Mouse (Mus musculus) heart, adult 2 months (tissue): ENCODE results near the gene Gm20388.

Experiments
- CTCF ChIP-seq: fragments of 200-600 bp; IDR thresholded peaks from 2 replicates; pipeline ENCODE4 v1.8.1; 2022; ENCODE audit warnings: antibody characterized with exemption, mild to moderate bottlenecking, moderate library complexity
- EP300 ChIP-seq: fragments of 200-500 bp; IDR thresholded peaks from 2 replicates; pipeline ENCODE4 v1.6.1; 2011; ENCODE audit warnings: low read depth, low read length, control low read depth; ENCODE audit not compliant: insufficient read depth
- POLR2A ChIP-seq: fragments of 200-500 bp; IDR thresholded peaks from 2 replicates; pipeline ENCODE4 v1.6.1; 2011; ENCODE audit warnings: mild to moderate bottlenecking, low read depth, low read length, control low read depth; ENCODE audit not compliant: insufficient read depth

GRCm38 (mm10) chr8:121525111-121525818 lies 1614.6 kb downstream of the Gm20388 start:
- TF ChIP-seq POLR2A (no peak), CTCF (no peak), EP300 (no peak)
